Comparison of ENCODE assay signal across 10 mouse cellular contexts in the genomic region with DNA sequence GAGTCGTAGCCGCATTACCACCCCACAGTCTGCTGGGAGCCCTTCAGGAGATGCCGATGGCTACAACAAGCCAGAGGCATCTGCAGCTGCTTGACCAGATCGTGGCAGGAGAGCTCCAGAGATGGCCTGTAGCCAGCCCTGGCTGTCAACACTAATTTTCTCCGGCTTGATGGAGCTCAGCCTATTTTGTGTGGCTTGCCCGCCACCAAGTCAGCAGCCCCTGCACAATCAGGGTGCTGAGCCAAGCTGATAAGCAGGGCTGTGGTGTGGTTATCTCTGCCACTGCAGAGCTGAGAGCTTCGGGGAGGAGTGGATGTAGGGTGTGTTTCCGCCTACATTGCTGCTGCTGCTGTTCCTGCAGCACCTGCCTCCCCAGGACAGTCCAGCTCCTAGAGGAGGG.
A peak's percentile ranks its signal among the peaks of the same experiment; 100 is the strongest.
DNase-seq lines count a peak whose midpoint lies in the region; ATAC-seq lines count a peak whose summit lies in the region.
"Had no signal": no experiment of that assay in that cellular context is flagged by ENCODE, and none has a peak within 500 bp of the region (broad histone marks: within the 10 kb centered on the region; RNA-seq: fewer than 3 reads in every experiment).

No protein-coding gene starts in this region.

- no peak for ATAC-seq in cerebellum, adult (ENCODE audit: insufficient number of reproducible peaks, low FRiP score, low TSS enrichment)
- ATAC-seq in midbrain, embryonic 15.5 days (replicated peaks) = peak; percentile 46
- ATAC-seq in liver, embryonic 11.5 days (replicated peaks; ENCODE audit: low FRiP score) = peak; percentile 92

- H3K27ac ChIP-seq in midbrain, embryonic 15.5 days = no peak overlapping the region
- H3K27ac ChIP-seq in midbrain, embryonic 10.5 days (replicated peaks) = no peak overlapping the region
- no peak overlapping the region for H3K27ac ChIP-seq in liver, embryonic 11.5 days (ENCODE audit: low read depth, low read length)
- H3K27ac ChIP-seq: kidney, postnatal 0 days; macrophage had no signal

- H3K27me3 ChIP-seq in midbrain, embryonic 15.5 days (replicated peaks) = no peaks in the 10 kb centered on the region
- H3K27me3 ChIP-seq in midbrain, embryonic 10.5 days (ENCODE audit: low read depth, poor library complexity, severe bottlenecking) = no peaks in the 10 kb centered on the region
- peaks cover 33% of the 10 kb centered on the region for H3K27me3 ChIP-seq in liver, embryonic 11.5 days (replicated peaks; ENCODE audit: control insufficient read depth, insufficient read depth, low read length)

- H3K4me2 ChIP-seq in midbrain, embryonic 15.5 days = no peak overlapping the region
- no peak overlapping the region for H3K4me2 ChIP-seq in liver, embryonic 11.5 days

- H3K9ac ChIP-seq in midbrain, embryonic 15.5 days = no peak overlapping the region
- no peak overlapping the region for H3K9ac ChIP-seq in liver, embryonic 11.5 days (ENCODE audit: low read depth, low read length)

- WGBS in midbrain, embryonic 15.5 days = 68% methylated on average over 8 of the region's 8 CpGs
- WGBS in midbrain, embryonic 10.5 days = 82% methylated on average over 8 of the region's 8 CpGs
- 21% methylated on average over 8 of the region's 8 CpGs for WGBS in liver, embryonic 11.5 days

- H3K36me3 ChIP-seq in midbrain, embryonic 15.5 days (replicated peaks) = no peaks in the 10 kb centered on the region
- H3K36me3 ChIP-seq in midbrain, embryonic 10.5 days = no peaks in the 10 kb centered on the region
- no peaks in the 10 kb centered on the region for H3K36me3 ChIP-seq in liver, embryonic 11.5 days (ENCODE audit: control insufficient read depth, insufficient read depth, low read length)

- DNase-seq in cerebellum, postnatal 14 days = peak; percentile 75 to 84
- no peak for DNase-seq in midbrain, embryonic 10.5 days (ENCODE audit: low spot score)
- peak; percentile 33 for DNase-seq in liver, embryonic 11.5 days (ENCODE audit: low spot score)
- no peak for DNase-seq in right cerebral cortex, adult 2 months (ENCODE audit: low spot score in 2 of 2)
- DNase-seq in layer of hippocampus, postnatal 14 days (ENCODE audit: low spot score in 2 of 2) = no peak
- no peak for DNase-seq in embryo, embryonic 11 days

- H3K4me3 ChIP-seq in midbrain, embryonic 15.5 days = no peak overlapping the region
- no peak overlapping the region for H3K4me3 ChIP-seq in midbrain, embryonic 10.5 days
- no peak overlapping the region for H3K4me3 ChIP-seq in liver, embryonic 11.5 days (ENCODE audit: low read depth, low read length)

- H3K9me3 ChIP-seq in midbrain, embryonic 15.5 days = no peaks in the 10 kb centered on the region
- no peaks in the 10 kb centered on the region for H3K9me3 ChIP-seq in midbrain, embryonic 10.5 days (replicated peaks)
- no peaks in the 10 kb centered on the region for H3K9me3 ChIP-seq in liver, embryonic 11.5 days (ENCODE audit: control insufficient read depth, low read length)

- H3K4me1 ChIP-seq in midbrain, embryonic 15.5 days = peaks cover 5% of the 10 kb centered on the region; the same call in 1 of the 2 replicates
- H3K4me1 ChIP-seq in midbrain, embryonic 10.5 days = peaks cover 11% of the 10 kb centered on the region; the same call in 1 of the 2 replicates
- peaks cover 3% of the 10 kb centered on the region; the same call in 1 of the 2 replicates for H3K4me1 ChIP-seq in liver, embryonic 11.5 days (replicated peaks; ENCODE audit: control insufficient read depth, insufficient read depth, low read length)

Comparison
In these comparisons a context has a peak if more than half of its experiments do, and no peak if none do; other contexts are left out.
1. DNase-seq: peak in cerebellum, postnatal 14 days (2 of 2) and liver, embryonic 11.5 days (single experiment); none in midbrain, embryonic 10.5 days (single experiment), right cerebral cortex, adult 2 months (0 of 2), layer of hippocampus, postnatal 14 days (0 of 2) and embryo, embryonic 11 days (single experiment).